Mouse (Mus musculus) bone marrow, adult 2 months (tissue): ENCODE data around the gene Gabpb1.

Experiments used
- CTCF ChIP-seq: fragments of 200-500 bp; IDR thresholded peaks from 2 replicates; pipeline ENCODE4 v1.5.1; 2011; ENCODE audit warnings: low read length, control low read depth; ENCODE audit not compliant: control insufficient read depth, insufficient read depth
- POLR2A ChIP-seq: fragments of 200-500 bp; IDR thresholded peaks from 2 replicates; pipeline ENCODE4 v1.6.1; 2011; ENCODE audit warnings: low read depth, mild to moderate bottlenecking, control low read depth, low read length, borderline replicate concordance; ENCODE audit not compliant: control insufficient read depth

GRCm38 (mm10) chr2:126623138-126623537, 53.0 kb downstream of the Gabpb1 start:
- TF ChIP-seq CTCF (no peak), POLR2A (no peak)
